Mouse (Mus musculus): ENCODE measurements at regions not wholly inside any gene's neighbourhood (a gene's known extent, or its start where the extent isn't known, plus 50 kb on each side); places are given as distances from the start of the nearest gene placed in this dataset.
"Not testable (repeated sequence)": the region's sequence is repeated elsewhere in the genome, so short reads cannot be mapped to it uniquely, and the experiment has no call there.

DNA sequence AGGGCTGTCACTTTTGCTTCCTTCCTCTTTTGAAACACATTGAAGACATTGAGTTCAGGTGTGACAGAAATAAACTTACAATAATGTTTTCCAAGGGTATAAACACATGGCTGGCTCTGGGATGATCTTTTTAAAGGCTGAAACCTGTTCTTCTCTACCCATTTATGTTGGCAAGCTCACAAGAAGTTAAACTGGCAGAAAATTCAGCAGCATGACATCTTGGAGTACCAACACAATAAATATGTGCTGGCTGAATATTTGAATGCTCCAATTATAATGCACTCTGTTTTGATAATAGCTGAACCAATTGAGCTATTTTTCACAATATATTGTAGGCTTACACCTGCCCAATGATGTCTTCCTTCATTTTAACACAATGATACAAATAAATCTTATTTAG lies 168.1 kb upstream of the Fbxl7 start:
- H3K36me3 ChIP-seq = no peaks in the 10 kb centered on the region
- H3K4me2 ChIP-seq = no peak overlapping the region
- H3K4me3 ChIP-seq = no peak overlapping the region
- H3K9me3 ChIP-seq = no peaks in the 10 kb centered on the region
- H3K9ac ChIP-seq = no peak overlapping the region
- ATAC-seq (ENCODE audit: insufficient number of reproducible peaks, low FRiP score, low TSS enrichment, low read depth) = no peak
- H3K4me1 ChIP-seq = no peaks in the 10 kb centered on the region
- no peak overlapping the region for H3K27ac ChIP-seq
- no peaks in the 10 kb centered on the region for H3K27me3 ChIP-seq

- Histone ChIP-seq H3K27ac (no peak overlapping the region), H3K9ac (no peak overlapping the region), H3K4me2 (no peak overlapping the region), H3K36me3 (no peaks in the 10 kb centered on the region), H3K4me1 (no peaks in the 10 kb centered on the region), H3K9me3 (no peaks in the 10 kb centered on the region), H3K4me3 (no peak overlapping the region), H3K27me3 (no peaks in the 10 kb centered on the region)
- ATAC-seq (ENCODE audit: insufficient number of reproducible peaks, low FRiP score, low TSS enrichment, low read depth) = no peak
- WGBS = 78% methylated on average over 4 of the region's 4 CpGs
Measured at GRCm38 (mm10) chr15:27063971-27064370, 168.6 kb upstream of the Fbxl7 start.

GRCm38 (mm10) chr15:27067691-27068090 lies 172.3 kb upstream of the Fbxl7 start:
- Histone ChIP-seq H3K36me3 (no peaks in the 10 kb centered on the region), H3K27me3 (no peaks in the 10 kb centered on the region), H3K4me3 (no peak overlapping the region), H3K9ac (no peak overlapping the region), H3K9me3 (no peaks in the 10 kb centered on the region), H3K4me1 (no peaks in the 10 kb centered on the region), H3K27ac (no peak overlapping the region), H3K4me2 (no peak overlapping the region)
- WGBS = 42% methylated on average over 1 of the region's 1 CpGs
- no peak for ATAC-seq (ENCODE audit: insufficient number of reproducible peaks, low FRiP score, low TSS enrichment, low read depth)

- Histone ChIP-seq H3K9me3 (no peaks in the 10 kb centered on the region), H3K4me1 (no peaks in the 10 kb centered on the region), H3K4me3 (no peak overlapping the region), H3K27me3 (no peaks in the 10 kb centered on the region), H3K4me2 (no peak overlapping the region), H3K36me3 (no peaks in the 10 kb centered on the region), H3K27ac (no peak overlapping the region), H3K9ac (no peak overlapping the region)
- WGBS = 88% methylated on average over 4 of the region's 4 CpGs
- ATAC-seq (ENCODE audit: insufficient number of reproducible peaks, low FRiP score, low TSS enrichment, low read depth) = no peak
Measured at GRCm38 (mm10) chr15:27077926-27078325, 182.5 kb upstream of the Fbxl7 start.

GRCm38 (mm10) chr15:27082826-27083225 lies 187.4 kb upstream of the Fbxl7 start:
- Histone ChIP-seq H3K4me3 (no peak overlapping the region), H3K36me3 (no peaks in the 10 kb centered on the region)
- WGBS = 56% methylated on average over 5 of the region's 5 CpGs

DNA sequence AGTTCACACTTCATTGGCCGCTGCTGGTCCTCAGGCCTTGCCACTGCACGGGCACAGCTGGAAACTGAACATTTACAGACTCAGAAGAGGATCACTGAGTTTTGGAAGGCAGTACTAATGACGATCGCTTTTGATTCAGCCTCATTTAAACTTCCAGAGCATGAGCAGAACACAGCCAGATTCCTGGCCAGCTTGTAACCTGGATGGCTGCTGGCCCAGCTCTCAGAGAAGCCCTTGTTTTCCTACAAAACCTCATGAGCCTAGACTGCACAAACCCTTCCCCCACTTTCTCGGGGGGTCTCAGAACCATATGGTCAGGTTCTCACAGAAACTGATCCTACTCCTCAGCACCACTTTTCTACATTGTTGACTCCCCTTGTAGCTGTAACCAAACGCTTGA lies 188.2 kb upstream of the Fbxl7 start:
- H3K4me2 ChIP-seq = no peak overlapping the region
- H3K36me3 ChIP-seq = no peaks in the 10 kb centered on the region
- H3K27me3 ChIP-seq = no peaks in the 10 kb centered on the region
- no peak overlapping the region for H3K27ac ChIP-seq
- 0 out of 2 replicates have a peak, but pooled peaks cover 6% of the 10 kb centered on the region for H3K4me1 ChIP-seq
- H3K4me3 ChIP-seq = no peak overlapping the region
- 45% methylated on average over 6 of the region's 6 CpGs for WGBS
- no peak for ATAC-seq (ENCODE audit: insufficient number of reproducible peaks, low FRiP score, low TSS enrichment, low read depth)
- no peak overlapping the region for H3K9ac ChIP-seq
- H3K9me3 ChIP-seq = no peaks in the 10 kb centered on the region

More at GRCm38 (mm10) chr15:27082826-27083225, 187.4 kb upstream of the Fbxl7 start:
- no peak for ATAC-seq (ENCODE audit: insufficient number of reproducible peaks, low FRiP score, low TSS enrichment, low read depth)
- no peaks in the 10 kb centered on the region for H3K9me3 ChIP-seq
- H3K9ac ChIP-seq = no peak overlapping the region
- no peaks in the 10 kb centered on the region for H3K27me3 ChIP-seq
- H3K27ac ChIP-seq = no peak overlapping the region
- H3K4me2 ChIP-seq = no peak overlapping the region
- H3K4me1 ChIP-seq = 0 out of 2 replicates have a peak, but pooled peaks cover 6% of the 10 kb centered on the region

DNA sequence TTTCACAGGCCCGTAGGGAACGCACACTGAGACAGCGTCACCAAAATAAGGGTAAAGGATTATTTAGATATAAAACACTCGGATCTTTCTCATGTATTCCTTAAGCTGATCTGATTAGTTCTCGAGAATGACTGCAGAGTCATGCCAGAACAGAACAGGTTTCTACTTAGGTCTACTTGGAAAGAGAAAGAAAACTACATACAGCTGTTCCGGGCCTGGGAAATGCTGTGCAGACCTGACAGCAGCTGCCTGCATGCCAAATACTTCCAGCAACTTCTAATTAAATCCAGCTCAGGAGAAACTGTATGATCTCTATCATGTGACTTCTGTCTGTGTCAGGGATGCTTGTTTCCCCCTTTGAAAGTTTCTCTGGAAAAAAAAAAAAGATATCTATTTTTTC lies 193.8 kb upstream of the Fbxl7 start:
- Histone ChIP-seq H3K36me3 (no peaks in the 10 kb centered on the region), H3K4me2 (no peak overlapping the region), H3K27ac (no peak overlapping the region), H3K9ac (no peak overlapping the region), H3K27me3 (no peaks in the 10 kb centered on the region), H3K9me3 (no peaks in the 10 kb centered on the region), H3K4me1 (no peaks in the 10 kb centered on the region), H3K4me3 (no peak overlapping the region)
- 45% methylated on average over 6 of the region's 6 CpGs for WGBS
- ATAC-seq (ENCODE audit: insufficient number of reproducible peaks, low FRiP score, low TSS enrichment, low read depth) = 0 out of 2 replicates have a peak, but pooled peaks have one; percentile 19

DNA sequence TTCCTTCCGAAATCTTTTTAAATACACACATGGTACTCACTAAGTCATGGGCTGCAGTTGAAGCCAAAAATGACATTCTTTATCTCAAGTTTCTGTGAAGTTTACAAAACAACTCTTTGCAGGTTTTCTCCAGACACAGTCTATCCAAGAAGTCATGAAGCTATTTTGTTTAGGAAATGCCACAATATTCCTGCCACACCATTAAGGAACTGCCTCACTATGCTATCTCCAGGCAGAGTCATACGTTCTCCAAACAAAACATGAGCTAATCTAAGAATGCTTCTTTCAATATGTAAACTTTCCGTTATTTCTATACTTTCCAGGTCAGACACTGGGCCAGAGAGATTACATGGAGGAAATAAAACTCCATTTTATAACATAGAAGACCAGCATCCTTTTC lies 198.7 kb upstream of the Fbxl7 start:
- Histone ChIP-seq H3K9ac (no peak overlapping the region), H3K36me3 (no peaks in the 10 kb centered on the region), H3K27ac (no peak overlapping the region), H3K4me3 (no peak overlapping the region), H3K9me3 (no peaks in the 10 kb centered on the region), H3K27me3 (0 out of 2 replicates have a peak, but pooled peaks cover 4% of the 10 kb centered on the region), H3K4me2 (no peak overlapping the region), H3K4me1 (no peaks in the 10 kb centered on the region)
- 68% methylated on average over 3 of the region's 3 CpGs for WGBS
- no peak for ATAC-seq (ENCODE audit: insufficient number of reproducible peaks, low FRiP score, low TSS enrichment, low read depth)

- Histone ChIP-seq H3K36me3 (no peaks in the 10 kb centered on the region), H3K4me1 (no peaks in the 10 kb centered on the region), H3K4me2 (no peak overlapping the region), H3K9me3 (no peaks in the 10 kb centered on the region), H3K4me3 (no peak overlapping the region), H3K9ac (no peak overlapping the region), H3K27ac (no peak overlapping the region), H3K27me3 (0 out of 2 replicates have a peak, but pooled peaks cover 4% of the 10 kb centered on the region)
- 79% methylated on average over 9 of the region's 9 CpGs for WGBS
- ATAC-seq (ENCODE audit: insufficient number of reproducible peaks, low FRiP score, low TSS enrichment, low read depth) = no peak
Measured at GRCm38 (mm10) chr15:27095231-27095630, 199.9 kb upstream of the Fbxl7 start.

GRCm38 (mm10) chr15:27101610-27102009 lies 206.2 kb upstream of the Fbxl7 start:
- not testable (repeated sequence) for ATAC-seq (ENCODE audit: insufficient number of reproducible peaks, low FRiP score, low TSS enrichment, low read depth); H3K4me1 ChIP-seq; H3K4me2 ChIP-seq; H3K27me3 ChIP-seq; H3K4me3 ChIP-seq; H3K36me3 ChIP-seq; H3K9ac ChIP-seq; H3K27ac ChIP-seq; H3K9me3 ChIP-seq
- WGBS = 89% methylated on average over 2 of the region's 2 CpGs

- 36% methylated on average over 3 of the region's 3 CpGs for WGBS
- no peaks in the 10 kb centered on the region for H3K36me3 ChIP-seq
- H3K9ac ChIP-seq = no peak overlapping the region
- no peak for ATAC-seq (ENCODE audit: insufficient number of reproducible peaks, low FRiP score, low TSS enrichment, low read depth)
- H3K9me3 ChIP-seq = no peaks in the 10 kb centered on the region
- 0 out of 2 replicates have a peak, but pooled peaks cover 3% of the 10 kb centered on the region for H3K4me1 ChIP-seq
- no peak overlapping the region for H3K27ac ChIP-seq
- no peak overlapping the region for H3K4me2 ChIP-seq
- H3K27me3 ChIP-seq = no peaks in the 10 kb centered on the region
- H3K4me3 ChIP-seq = no peak overlapping the region
Measured at GRCm38 (mm10) chr15:27109130-27109529, 213.8 kb upstream of the Fbxl7 start.

DNA sequence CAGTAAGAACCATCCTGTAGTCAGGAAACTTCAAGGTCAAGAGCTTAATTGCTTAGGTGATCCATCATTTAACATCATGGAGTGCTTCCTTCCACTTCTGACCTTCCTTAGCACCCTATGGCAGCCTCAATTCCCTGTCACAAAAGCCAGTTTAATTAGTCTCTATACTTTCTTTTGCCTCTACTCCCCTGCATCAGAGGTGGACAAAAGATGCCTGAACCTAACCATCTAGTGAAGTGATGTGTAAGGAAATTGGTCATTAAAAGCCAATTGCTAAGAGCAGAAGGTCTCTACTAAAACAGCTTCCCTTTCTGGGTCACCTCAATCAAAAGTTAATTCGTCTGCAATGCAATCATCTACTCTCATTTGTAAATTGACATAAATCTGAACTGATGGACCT lies 234.3 kb upstream of the Fbxl7 start:
- Histone ChIP-seq H3K36me3 (no peaks in the 10 kb centered on the region), H3K4me3 (no peak overlapping the region), H3K9me3 (no peaks in the 10 kb centered on the region), H3K27ac (no peak overlapping the region), H3K4me1 (0 out of 2 replicates have a peak, but pooled peaks cover 3% of the 10 kb centered on the region), H3K27me3 (no peaks in the 10 kb centered on the region), H3K9ac (no peak overlapping the region), H3K4me2 (no peak overlapping the region)
- 34% methylated on average over 1 of the region's 1 CpGs for WGBS
- ATAC-seq (ENCODE audit: insufficient number of reproducible peaks, low FRiP score, low TSS enrichment, low read depth) = no peak

DNA sequence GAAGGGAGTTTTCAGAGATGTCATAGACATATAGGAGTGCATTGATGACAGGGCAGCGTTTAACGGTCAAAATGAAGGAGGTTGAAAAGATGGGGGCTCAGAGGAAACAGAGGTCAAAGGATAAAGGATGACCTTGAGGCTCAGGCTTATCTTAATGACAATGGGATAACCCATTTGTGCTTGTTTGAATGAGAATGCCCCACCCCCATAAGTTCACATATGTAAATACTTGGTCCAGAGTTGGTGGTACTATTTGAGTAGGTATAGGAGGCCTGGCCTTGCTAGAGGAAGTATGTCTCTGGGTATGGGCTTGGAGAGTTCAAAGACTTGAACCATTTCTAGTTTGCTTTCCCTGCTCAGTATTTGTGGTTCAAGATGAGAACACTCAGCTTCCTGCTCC lies 237.4 kb upstream of the Fbxl7 start:
- no peaks in the 10 kb centered on the region for H3K4me1 ChIP-seq
- no peak for ATAC-seq (ENCODE audit: insufficient number of reproducible peaks, low FRiP score, low TSS enrichment, low read depth)
- no peak overlapping the region for H3K27ac ChIP-seq
- H3K4me3 ChIP-seq = no peak overlapping the region
- no peaks in the 10 kb centered on the region for H3K9me3 ChIP-seq
- H3K27me3 ChIP-seq = no peaks in the 10 kb centered on the region
- H3K4me2 ChIP-seq = no peak overlapping the region
- H3K36me3 ChIP-seq = no peaks in the 10 kb centered on the region
- 84% methylated on average over 2 of the region's 2 CpGs for WGBS
- no peak overlapping the region for H3K9ac ChIP-seq
